Mouse (Mus musculus) lung, postnatal 0 days (tissue): ENCODE data around the gene Golph3l. TPM values are rescaled to one million over a fixed set of nuclear protein-coding genes. Genes with fewer than 3 reads are reported as not detected.

Source experiments
- ATAC-seq: fragments of 200-750 bp; cut with Nextera tagmentation; 2 replicates; pipeline ENCODE4 v1.8.0; 2017; ENCODE audit warnings: moderate library complexity
- DNase-seq: peaks from one replicate; pipeline ENCODE4 v3.0.0-alpha.2; 2016; ENCODE audit warnings: low spot score
- H3K27ac ChIP-seq: fragments of 300-500 bp; sonication (generic); 2 replicates; pipeline ENCODE4 v1.5.1; 2014; ENCODE audit warnings: antibody characterized with exemption, mild to moderate bottlenecking, low read length, mixed read lengths
- H3K27me3 ChIP-seq: fragments of 300-500 bp; sonication (generic); replicated peaks from 2 replicates; pipeline ENCODE4 v1.6.1; 2014; ENCODE audit warnings: low read length, mixed read lengths; ENCODE audit not compliant: insufficient read depth
- H3K36me3 ChIP-seq: fragments of 300-500 bp; sonication (generic); 2 replicates; pipeline ENCODE4 v1.6.1; 2014; ENCODE audit warnings: low read length, mixed read lengths; ENCODE audit not compliant: insufficient read depth
- H3K4me1 ChIP-seq: fragments of 300-500 bp; sonication (generic); 2 replicates; pipeline ENCODE4 v1.6.1; 2014; ENCODE audit warnings: antibody characterized with exemption, low read depth, low read length, mixed read lengths; ENCODE audit not compliant: insufficient read depth
- H3K4me2 ChIP-seq: fragments of 300-500 bp; sonication (generic); replicated peaks from 2 replicates; pipeline ENCODE4 v1.6.1; 2014; ENCODE audit warnings: low read depth, mild to moderate bottlenecking, low read length, moderate library complexity, mixed read lengths
- H3K4me3 ChIP-seq: fragments of 300-500 bp; sonication (generic); 2 replicates; pipeline ENCODE4 v1.5.1; 2014; ENCODE audit warnings: low read depth, low read length
- H3K9ac ChIP-seq: fragments of 300-500 bp; sonication (generic); replicated peaks from 2 replicates; pipeline ENCODE4 v1.6.1; 2014; ENCODE audit warnings: low read depth, mild to moderate bottlenecking
- H3K9me3 ChIP-seq: fragments of 300-500 bp; sonication (generic); 2 replicates; pipeline ENCODE4 v1.6.1; 2016; ENCODE audit warnings: low read length, mixed read lengths
- CTCF ChIP-seq: IDR thresholded peaks from 2 replicates; pipeline ENCODE4 v1.5.1; 2016; ENCODE audit warnings: antibody characterized with exemption, mild to moderate bottlenecking
- EP300 ChIP-seq: IDR thresholded peaks from 2 replicates; pipeline ENCODE4 v1.6.1; 2016; ENCODE audit warnings: antibody characterized with exemption, mild to moderate bottlenecking, control low read depth
- WGBS: fragments of 180-500 bp; shearing (Covaris S2); extraction: QIAGEN DNeasy Blood & Tissue Kit; methylation state at CpG from one replicate; pipeline ENCODE4 v1.1.7; 2014; 5-methylcytosine and 5-hydroxymethylcytosine counted together
- polyA plus RNA-seq: library from polyadenylated mRNA; unstranded; fragments of >200 nt; fragmentation: Nextera tagmentation; extraction: Ambion mirVana; gene quantifications from 2 replicates; pipeline ENCODE4 v1.2.1, GENCODE M21; 2015

The Golph3l gene
- polyA plus RNA-seq, 1 experiment from 2014 or later = 23.1 TPM

DNA sequence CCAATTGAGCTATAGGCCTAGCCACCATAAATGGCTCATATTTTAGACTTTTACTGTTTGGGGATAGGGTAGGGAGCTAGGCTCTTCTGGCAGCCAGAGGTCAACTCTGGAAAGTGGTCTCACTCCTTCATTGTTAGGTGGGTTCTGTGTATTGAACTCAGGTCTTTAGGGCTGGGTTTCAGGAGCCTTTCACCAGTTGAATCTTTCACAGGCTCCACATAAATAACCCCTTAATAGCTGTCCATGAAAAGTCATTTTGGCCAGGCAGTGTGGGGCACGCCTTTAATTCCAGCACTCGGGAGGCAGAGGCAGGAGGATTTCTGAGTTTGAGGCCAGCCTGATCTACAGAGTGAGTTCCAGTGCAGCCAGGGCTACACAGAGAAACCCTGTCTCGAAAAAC lies 69.0 kb downstream of the Golph3l start:
- ATAC-seq (no peak), DNase-seq (no peak)
- WGBS = 92% methylated on average over 3 of the region's 3 CpGs
- H3K4me3 ChIP-seq = no peak overlapping the region
- TF ChIP-seq CTCF (no peak), EP300 (no peak)
- peak overlapping the region; percentile 100 for H3K27ac ChIP-seq
- H3K4me1 ChIP-seq = peaks cover 14% of the 10 kb centered on the region
- H3K9me3 ChIP-seq = no peaks in the 10 kb centered on the region
- no peaks in the 10 kb centered on the region for H3K27me3 ChIP-seq
- peak overlapping the region; percentile 100 for H3K9ac ChIP-seq
- H3K36me3 ChIP-seq = peaks cover 16% of the 10 kb centered on the region; the same call in 1 of the 2 replicates
- H3K4me2 ChIP-seq = peak overlapping the region; percentile 71

- ATAC-seq (peak; percentile 92), DNase-seq (peak; percentile 98)
- Histone ChIP-seq H3K4me2 (peak within 1 kb of the TSS; percentile 71), H3K27me3 (no peaks in the 10 kb centered on the region), H3K36me3 (peaks cover 22% of the 10 kb centered on the region; the same call in 1 of the 2 replicates), H3K9me3 (no peaks in the 10 kb centered on the region), H3K9ac (peak within 1 kb of the TSS; percentile 100), H3K4me1 (peaks cover 20% of the 10 kb centered on the region), H3K27ac (peak within 1 kb of the TSS; percentile 100), H3K4me3 (peak within 1 kb of the TSS; percentile 99)
- 2% methylated on average over 40 of the region's 43 CpGs for WGBS
- TF ChIP-seq EP300 = peak; percentile 81
- TF ChIP-seq CTCF = peak; percentile 27; the same call in 1 of the 2 replicates
Observed at GRCm38 (mm10) chr3:95658236-95658867, 69.6 kb downstream of the Golph3l start, which contains the start of gene Mcl1. Mcl1 (plus strand) TSS chr3:95658788.

DNA sequence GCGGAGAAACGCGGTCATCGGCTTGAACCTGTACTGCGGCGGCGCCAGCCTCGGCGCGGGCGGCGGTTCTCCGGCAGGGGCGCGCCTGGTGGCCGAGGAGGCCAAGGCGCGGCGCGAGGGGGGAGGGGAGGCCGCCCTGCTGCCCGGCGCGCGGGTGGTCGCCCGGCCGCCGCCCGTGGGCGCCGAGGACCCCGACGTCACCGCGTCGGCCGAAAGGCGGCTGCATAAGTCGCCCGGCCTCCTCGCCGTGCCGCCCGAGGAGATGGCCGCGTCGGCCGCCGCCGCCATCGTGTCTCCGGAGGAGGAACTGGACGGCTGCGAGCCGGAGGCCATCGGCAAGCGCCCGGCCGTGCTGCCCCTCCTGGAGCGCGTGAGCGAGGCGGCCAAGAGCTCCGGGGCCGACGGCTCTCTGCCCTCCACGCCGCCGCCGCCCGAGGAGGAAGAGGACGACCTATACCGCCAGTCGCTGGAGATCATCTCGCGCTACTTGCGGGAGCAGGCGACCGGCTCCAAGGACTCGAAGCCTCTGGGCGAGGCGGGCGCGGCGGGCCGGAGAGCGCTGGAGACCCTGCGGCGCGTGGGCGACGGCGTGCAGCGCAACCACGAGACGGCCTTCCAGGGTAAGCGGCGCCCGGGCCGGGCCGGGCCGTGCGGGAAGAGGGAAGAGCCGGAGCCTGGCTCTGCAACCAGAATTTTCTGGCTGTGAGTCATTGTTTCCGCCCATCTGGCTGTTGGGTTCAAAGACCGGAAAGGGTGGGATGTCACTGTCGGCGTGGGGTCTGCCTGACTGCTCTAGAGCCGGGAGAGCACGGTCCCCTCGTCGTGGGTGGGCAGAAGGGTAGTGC lies 70.4 kb downstream of the Golph3l start:
- no peaks in the 10 kb centered on the region for H3K27me3 ChIP-seq
- TF ChIP-seq EP300 (peak; percentile 62), CTCF (no peak)
- DNase-seq (peak; percentile 95), ATAC-seq (peak; percentile 59)
- peaks cover 26% of the 10 kb centered on the region; the same call in 1 of the 2 replicates for H3K36me3 ChIP-seq
- no peaks in the 10 kb centered on the region for H3K9me3 ChIP-seq
- H3K9ac ChIP-seq = peak overlapping the region; percentile 100
- WGBS = 0% methylated on average over 46 of the region's 113 CpGs
- H3K4me1 ChIP-seq = peaks cover 24% of the 10 kb centered on the region
- peak overlapping the region; percentile 71 for H3K4me2 ChIP-seq
- H3K4me3 ChIP-seq = peak overlapping the region; percentile 99
- H3K27ac ChIP-seq = peak overlapping the region; percentile 100

DNA sequence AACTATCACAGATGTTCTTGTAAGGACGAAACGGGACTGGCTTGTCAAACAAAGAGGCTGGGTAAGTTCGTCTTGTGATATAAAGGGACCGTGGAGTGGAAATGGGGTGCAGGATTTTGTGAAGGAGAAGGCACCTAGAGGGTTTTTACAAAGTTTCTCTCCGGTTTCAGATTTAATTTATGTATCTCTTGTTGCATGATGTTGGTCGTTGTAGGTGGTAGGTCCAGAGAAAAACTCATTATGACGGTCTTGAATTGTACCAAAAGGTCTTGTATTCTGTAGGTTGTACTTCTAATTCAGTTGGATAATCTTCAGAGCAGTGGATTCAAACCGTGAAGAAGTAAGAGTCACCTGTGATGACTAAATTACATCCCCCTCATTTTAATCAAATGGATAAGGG lies 71.2 kb downstream of the Golph3l start:
- under 1% methylated on average over 8 of the region's 8 CpGs for WGBS
- no peaks in the 10 kb centered on the region for H3K9me3 ChIP-seq
- H3K4me2 ChIP-seq = peak overlapping the region; percentile 71
- no peaks in the 10 kb centered on the region for H3K27me3 ChIP-seq
- ATAC-seq (no peak), DNase-seq (no peak)
- peaks cover 26% of the 10 kb centered on the region; the same call in 1 of the 2 replicates for H3K36me3 ChIP-seq
- peak overlapping the region; percentile 100 for H3K27ac ChIP-seq
- peak overlapping the region; percentile 99 for H3K4me3 ChIP-seq
- TF ChIP-seq CTCF (no peak), EP300 (no peak)
- H3K4me1 ChIP-seq = peaks cover 30% of the 10 kb centered on the region
- H3K9ac ChIP-seq = peak overlapping the region; percentile 100

DNA sequence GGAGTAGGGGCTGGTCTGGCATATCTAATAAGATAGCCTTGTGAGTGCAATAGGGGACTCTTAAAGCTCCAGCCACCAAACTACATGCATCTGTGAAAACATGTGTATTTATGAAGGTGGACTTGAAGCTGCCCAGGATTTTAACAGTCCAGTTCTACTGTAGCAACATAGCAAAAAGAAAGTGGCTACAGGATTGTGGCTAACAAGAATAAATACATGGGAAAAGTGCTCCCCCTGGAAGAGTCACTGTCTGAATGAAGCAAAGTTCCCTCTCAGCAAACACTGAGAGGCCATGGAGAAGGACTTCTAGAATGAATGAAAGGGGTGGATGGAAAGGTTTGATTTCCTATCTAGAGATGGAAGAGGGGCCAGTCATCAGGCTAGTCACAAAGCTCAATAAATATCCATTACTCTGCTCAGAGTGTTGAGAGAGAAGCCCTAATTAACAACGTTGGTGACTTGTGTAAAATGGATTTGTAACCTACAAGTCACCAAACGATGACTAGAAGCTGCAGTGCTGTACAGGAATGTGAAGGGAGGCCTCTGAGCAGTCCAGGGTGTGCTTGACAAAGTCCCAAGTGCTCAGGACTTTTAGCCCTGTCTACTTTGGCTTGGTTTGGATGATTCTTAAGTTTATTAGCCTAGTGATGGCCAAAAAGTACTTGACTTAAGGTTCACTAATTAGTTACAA lies 72.2 kb downstream of the Golph3l start:
- Histone ChIP-seq H3K9me3 (no peaks in the 10 kb centered on the region), H3K36me3 (peaks cover 26% of the 10 kb centered on the region; the same call in 1 of the 2 replicates), H3K4me3 (peak overlapping the region; percentile 99), H3K9ac (peak overlapping the region; percentile 100), H3K27me3 (no peaks in the 10 kb centered on the region), H3K27ac (peak overlapping the region; percentile 100), H3K4me2 (peak overlapping the region; percentile 71), H3K4me1 (peaks cover 35% of the 10 kb centered on the region)
- WGBS = 8% methylated on average over 2 of the region's 2 CpGs
- ATAC-seq = no peak
- TF ChIP-seq EP300 (no peak), CTCF (no peak)
- DNase-seq = peak; percentile 50
